Mouse (Mus musculus): ENCODE data around the gene Cybc1.
A peak's percentile ranks its signal among the peaks of the same experiment; 100 is the strongest.

Gene Cybc1

DNA sequence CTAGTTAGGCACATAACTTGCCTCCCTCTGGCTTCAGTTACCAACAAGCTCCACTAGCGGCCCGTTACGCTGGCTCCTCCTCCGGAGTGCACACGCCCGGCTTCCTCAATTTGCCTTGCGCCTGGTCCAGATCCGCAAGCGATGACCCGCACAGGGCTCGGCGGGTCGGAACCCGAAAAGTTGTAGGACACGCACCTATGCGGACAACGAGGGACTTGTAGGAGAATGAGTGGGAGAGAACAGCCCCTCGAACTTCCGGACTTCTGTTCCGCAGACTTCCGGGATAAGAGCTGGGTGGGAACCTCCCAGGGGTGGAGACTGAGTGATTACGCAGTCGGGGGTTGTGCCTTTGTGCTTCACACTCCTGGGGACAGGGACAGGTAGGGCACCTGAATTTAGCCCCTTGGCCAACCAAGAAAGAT is at the start of gene Cybc1:
Gene Cybc1, minus strand, starts transcription at position 305 of the 422 bp plus-strand sequence.
- peak; percentile 93 for DNase-seq (ENCODE audit: low read depth, low spot score)

DNA sequence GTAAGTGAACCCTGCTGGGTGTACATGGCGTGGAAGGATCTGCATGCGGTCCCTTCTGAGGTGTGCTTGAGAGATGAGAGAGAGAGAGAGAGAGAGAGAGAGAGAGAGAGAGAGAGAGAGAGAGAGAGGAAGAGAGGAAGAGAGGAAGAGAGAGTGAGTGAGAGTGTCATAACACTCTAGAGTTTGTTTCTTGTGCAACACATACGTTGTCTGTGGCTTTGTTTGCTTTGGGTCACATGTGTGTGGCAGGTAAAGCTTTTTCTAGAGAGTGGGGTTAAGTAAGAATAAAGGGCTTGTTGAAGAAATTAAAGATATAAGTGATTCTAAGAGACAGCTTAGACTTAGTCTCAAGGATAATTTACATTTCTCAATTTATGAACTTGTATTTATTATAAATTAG is 48.9 kb upstream of the Cybc1 start:
- no peak for DNase-seq (ENCODE audit: low read depth, low spot score)

DNA sequence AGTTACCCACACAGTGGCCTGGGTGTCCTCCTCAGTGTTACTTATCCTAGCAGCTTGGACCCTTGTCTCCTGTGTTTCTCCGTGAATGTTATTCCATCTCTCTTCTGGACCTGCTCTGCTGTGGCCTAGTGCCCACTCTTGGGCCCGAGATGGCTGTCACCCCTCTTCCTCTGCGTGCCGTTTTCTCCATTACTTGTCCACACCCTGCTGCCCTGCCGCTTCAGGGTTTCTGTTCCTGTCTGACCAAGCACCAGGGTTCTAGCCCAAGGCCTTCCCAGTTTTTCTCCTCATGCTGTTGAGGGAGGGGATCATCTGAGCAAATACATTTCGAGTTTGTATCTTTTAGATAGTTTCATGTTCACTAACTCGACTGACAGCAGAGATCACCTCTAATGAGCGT is 48.4 kb upstream of the Cybc1 start:
- DNase-seq (ENCODE audit: low read depth, low spot score): no peak

DNA sequence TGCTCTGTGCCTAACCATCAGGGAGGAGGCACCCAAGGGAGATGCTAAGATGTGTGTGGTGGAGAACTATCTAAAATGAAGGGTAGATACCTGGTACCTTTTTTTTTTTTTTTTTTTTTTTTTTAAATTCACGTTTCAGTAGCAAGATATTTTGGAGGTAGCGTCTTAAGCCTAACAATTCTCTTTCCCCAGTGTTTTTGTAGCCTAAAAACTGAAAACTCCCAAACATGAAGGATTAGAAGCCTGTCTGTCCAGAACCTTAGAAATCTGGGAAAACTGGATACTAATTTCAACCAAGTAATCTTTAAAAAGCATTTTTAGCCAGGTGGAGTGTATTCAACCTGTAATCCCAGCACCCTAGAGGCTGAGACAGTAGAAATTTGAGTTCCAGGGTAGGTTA is 32.0 kb upstream of the Cybc1 start:
- no peak for DNase-seq (ENCODE audit: low read depth, low spot score)

DNA sequence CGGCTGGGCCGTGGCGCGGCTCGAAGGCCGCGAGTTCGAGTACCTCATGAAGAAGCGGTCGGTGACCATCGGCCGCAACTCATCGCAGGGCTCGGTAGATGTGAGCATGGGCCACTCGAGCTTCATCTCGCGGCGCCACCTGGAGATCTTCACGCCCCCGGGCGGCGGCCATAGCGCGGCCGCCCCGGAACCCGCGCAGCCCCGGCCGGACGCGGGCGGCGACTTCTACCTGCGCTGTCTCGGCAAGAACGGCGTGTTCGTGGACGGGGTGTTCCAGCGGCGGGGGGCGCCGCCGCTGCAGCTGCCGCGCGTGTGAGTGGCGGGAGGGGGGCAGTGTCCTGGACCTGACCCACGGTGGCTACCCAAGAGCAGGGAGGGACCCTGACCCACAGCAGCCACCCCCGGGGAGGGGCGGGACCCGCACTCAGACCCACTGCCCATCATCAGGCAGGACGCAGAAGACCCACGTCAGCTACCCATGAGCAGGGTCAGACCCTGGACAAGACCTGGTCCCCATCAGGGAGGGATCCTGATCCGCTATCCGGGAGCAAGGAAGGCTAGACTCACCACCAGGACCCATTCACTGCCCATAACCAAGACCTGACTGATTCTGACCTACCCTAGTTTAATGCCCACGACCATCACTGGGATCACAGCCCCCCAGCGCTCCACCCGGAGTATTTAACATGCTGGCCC is 31.2 kb upstream of the Cybc1 start:
- peak; percentile 65 for DNase-seq (ENCODE audit: low read depth, low spot score)

DNA sequence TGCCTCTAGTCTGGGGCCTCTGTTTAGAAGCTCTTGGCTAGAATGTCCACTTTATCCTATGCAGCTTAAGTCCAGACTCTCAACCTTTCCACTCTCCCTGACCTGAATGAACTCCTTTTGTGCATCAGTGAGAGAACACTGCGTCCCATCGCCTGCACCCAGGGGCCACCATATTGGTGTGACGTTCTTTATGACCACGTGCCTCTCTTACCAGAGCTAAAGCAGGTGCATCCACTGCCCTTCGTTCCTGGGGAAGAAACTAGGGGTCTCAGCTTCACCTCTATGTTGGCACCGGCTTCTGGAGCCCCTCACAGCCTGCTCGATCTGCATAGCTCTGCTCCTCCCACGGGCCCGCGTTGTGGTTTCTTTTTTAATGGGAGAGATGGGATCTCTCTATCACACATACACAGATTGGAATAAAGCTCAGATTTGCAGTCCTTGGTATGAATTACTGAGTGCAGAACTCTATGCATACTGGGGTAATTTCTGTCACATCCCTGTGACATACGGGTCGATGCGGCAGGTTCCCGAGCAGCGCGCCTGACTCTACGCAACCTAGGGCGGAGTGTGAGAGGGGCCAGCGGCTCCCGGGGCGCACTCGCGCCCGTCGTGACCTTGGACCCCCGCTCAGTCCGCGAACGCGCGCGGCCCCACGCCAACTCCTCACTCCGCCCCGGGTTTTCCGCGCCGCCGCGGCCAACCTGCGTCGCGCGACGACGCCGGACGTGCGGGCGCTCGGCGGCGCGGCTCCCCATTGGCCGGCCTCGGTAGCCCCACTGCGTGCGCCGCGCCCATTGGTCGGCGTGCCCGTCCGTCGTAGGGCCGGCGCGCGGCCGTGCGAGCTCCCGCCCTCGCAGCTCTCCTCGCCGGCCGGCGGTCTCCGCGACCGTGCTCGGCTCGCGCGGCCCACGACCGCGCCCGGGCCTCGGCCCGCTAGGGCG is 30.3 kb upstream of the Cybc1 start, which contains the start of gene Foxk2:
Gene Foxk2, plus strand, starts transcription at position 831 of the 941 bp plus-strand sequence.
- peak; percentile 94 for DNase-seq (ENCODE audit: low read depth, low spot score)

DNA sequence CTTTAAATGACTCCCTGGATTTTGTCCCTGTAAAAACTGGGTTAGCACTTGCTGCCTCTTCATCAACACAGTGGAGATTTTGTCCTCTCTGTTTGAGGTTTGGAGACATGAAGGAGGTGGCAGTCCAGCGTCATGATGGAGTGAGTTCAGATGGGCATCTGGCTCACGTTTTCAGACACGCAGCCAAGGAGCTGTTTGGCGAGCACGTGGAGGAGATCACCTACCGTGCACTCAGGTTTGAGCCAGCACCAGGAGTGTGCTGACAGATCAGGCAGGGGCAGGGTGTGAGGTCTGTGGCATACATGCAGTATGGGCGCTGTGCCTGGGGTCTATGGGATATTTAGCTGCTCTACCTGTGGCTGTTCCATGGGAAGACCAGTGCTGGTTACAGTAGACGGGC is 21.1 kb upstream of the Cybc1 start:
- DNase-seq (ENCODE audit: low read depth, low spot score): no peak

DNA sequence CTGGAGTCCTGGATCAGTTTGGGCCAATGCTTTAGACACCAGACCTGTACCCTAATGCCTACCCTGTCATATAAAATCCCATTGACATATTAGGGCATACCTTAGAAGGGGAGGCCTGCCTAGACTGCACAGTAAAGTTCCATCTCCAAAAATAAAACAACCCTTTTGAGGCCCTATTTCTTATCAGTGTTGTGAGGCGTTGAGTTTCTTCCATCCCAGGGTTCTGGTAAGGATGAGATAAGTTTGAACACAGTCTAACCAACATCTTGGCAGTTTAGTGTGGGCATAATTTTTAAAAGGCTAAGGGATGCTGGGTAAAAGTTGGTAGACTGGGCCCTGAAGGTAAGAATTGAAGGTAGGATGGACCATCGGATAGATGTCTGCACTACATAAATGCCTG is 10.5 kb upstream of the Cybc1 start:
- DNase-seq (ENCODE audit: low read depth, low spot score): no peak

DNA sequence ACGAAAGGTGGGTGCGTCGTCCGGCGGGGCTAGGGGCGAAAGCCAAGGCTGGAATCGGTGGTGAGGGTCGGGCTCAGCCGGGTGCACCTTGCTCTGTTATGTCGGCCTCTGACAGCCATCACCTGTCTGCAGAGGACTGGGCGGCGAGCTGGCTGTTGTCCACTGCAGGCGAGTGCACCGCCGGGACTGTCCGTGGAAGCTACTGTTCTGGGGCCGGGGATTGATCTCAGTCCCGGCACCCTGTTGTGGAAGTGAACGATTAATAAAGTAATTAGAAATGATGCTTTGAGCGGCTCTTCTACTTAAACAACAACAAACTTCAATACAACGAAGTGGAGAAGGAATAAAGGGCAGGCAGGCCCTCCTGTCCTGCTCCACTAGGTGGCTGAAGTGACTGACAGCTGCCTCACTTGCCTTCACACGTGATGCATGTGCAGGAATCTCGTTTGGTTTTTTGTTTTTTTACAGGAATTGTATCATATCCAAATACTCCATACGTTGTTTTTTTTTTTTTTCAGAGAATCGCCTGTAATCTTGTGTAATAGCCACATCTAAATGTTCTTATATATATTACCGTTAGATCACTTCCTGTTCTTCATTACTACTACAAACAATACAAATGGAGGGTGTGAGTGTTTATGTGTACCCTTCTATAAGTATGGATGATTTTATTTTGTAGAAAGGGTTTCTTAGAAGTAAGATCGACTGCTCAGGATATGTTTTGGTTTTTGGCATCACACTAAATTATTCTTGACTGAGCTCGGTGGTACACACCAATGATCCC is 8.4 kb upstream of the Cybc1 start:
- peak; percentile 74 for DNase-seq (ENCODE audit: low read depth, low spot score)

DNA sequence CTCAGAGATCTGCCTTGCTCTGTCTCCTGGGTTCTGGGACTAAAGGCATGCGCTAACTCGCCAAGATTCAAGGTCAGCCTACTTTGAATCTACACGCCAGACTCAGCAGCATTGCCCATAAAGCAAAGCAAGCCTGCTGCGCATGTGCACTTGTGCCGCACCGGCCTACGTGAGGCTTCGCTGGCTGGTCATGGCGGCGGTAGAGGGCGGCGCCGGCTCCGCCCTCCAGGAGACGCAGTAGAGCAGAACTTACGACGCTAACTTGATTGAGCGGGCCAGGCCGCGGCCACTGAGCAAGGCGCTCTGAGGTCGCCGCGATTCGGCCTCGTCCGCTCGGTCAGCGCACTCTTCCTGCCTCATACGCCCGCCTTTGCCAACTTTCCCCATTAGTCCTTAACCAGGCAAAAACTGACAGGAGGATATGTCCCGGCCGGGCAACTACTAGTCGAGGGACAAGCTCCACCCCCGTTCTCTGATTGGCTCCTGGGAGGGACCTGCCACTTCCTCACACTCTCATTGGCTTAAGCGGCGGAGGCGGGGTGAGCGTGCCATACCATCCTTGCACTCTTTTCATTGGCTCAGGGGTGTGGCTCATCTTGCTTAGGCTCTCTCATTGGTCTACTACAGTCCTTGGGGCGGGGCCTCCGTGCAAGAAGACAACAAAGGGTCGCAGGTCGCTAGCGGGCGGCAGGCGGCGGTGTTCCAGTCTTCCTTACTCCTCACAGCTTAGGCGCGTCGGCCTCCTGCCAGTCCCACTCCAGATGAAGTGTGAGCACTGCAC is 7.6 kb upstream of the Cybc1 start, which contains the start of gene Narf:
Gene Narf, plus strand, starts transcription at position 690 of the 781 bp plus-strand sequence.
- peak; percentile 99 for DNase-seq (ENCODE audit: low read depth, low spot score)

DNA sequence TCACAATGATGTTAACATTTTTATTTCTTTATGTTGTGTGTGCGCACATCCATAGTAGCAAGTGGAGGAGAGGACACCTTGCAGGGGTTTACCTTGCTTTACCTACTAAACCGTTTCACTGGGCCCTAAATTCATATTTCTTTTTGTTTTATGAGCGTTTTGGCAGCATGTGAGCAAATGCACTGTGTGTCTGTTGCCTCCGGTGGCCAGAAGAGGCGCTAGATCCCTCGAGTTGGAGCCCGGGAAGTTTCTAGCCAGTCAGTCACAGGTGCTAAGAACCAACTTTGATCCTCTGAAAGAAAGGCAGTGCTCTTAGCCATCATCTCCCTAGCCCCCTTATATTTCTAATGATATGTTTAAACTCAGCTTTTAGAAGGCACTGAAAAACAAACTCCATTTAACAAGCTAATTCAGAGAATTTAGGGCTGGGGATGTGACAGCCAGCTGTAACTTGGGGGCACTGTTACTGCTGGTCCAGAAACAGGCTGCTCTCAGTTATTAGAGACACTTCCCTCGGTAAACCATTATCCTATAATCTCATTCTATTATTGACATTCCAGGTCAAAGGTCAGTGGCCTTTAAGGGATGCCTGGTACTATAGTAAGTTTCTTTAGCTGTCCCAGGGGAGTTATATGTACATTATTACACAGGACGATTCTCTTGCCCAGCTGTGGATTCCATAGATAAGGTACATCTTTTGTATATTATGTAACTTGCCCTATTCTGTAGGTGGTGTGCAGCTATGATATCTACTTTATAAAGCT is 6.5 kb upstream of the Cybc1 start:
- DNase-seq (ENCODE audit: low read depth, low spot score): peak; percentile 69

DNA sequence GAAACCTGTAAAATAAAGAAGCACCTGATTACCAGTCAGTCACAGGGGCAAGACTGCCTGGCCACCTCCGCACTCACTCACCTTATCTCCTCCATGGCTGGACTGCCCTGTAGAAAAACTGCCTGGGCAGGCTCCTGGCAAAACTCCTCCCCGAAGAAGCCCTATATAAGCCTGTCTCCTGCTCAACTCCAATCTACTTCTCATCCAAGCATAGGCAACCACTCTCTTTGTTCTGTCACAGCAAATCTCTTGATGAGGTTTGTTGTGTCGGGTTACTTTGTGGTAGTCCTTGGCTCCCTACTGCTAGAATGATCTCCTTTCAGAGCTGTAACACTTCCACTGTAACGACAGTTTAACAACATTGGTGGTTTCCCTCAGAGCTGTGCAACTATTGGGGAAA is 3.6 kb upstream of the Cybc1 start:
- DNase-seq (ENCODE audit: low read depth, low spot score): no peak

DNA sequence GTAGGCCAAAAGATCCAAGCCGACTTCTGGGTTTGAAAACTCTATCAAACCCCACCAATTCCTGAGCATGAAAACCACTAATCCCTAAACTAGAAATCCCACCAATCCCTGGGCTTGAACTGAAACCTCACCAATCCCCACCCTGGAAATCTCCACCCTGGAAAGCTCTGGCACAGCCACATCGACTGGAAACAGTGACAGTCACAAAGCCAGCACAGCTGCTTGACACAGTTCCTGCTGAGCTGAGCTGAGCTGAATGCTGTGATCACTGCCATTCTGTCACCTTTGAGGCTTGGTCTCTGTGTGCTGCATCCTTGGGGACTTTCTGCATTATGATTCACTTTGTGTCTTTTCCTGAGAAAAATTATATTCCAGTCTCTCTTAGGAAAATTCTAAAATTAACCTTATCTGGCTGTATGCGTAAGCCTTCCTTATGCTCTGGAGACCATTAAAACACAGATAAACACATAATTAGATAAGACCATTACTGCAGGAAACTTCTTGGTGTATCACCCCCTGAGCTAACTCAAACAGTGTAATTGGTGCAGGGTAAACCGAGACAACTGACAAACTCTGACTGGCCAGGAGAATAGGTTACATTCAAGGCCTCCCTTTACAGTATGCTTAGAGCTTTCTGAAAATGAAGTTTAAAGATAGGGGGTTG is 2.6 kb upstream of the Cybc1 start:
- no peak for DNase-seq (ENCODE audit: low read depth, low spot score)

DNA sequence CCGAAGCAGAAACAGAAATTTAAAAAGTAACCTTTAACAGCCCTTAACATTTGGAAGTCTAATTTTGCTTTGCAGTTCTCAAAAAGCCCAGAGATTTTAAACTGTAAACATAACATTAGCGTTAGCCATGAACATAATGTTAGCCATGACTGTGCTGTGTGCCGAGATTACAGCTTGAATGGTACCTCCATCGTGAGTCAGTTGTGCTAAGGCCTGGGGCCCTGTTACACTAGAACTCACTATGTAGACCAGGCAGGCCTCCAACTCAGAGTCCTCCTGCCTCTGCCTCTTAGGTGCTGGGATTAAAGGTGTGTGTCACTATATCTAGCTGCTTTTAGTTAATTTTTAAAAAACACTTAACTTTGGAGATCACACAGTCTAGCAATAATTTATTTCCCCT is 2.1 kb upstream of the Cybc1 start:
- no peak for DNase-seq (ENCODE audit: low read depth, low spot score)

DNA sequence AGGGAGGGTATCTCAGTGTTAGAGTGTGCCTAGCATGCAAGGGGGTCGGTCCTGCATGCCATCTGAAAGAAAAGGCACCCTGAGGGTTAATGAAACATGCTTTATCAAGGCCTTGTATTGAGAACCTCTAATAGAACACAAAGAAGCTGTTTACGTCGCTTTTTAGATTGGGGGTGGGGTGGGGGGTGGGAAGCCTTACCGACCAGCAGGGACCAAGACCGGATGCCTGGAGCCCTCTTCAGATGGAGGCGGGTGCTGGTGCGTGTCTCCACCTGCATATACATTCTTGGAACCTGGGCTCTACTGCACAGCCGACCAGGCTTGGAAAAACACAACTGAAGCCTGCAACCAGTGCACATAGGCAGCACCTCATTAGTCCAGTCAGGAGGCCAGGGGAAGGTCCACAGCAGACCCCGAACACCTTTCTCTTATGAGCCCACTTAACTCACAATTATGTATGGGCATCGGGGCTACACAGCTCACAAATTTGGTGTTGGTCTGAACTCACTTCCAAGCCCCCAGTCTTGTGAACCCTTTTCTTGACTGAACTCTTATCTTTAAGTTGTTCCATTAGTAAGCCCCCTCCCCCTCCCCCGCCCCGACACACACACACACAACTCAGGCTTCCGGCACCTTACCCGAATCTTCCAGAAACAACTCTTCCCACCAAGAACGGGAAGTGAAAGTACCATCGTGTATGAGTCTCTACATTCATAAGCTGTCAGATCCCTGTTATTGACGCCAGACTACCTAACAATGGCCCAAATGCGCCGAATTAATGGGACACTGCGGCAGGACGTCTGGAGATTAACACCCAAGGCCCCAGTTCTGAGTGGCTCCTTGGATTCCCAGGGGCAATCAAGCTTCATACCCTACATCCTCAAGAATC is 749 bp downstream of the Cybc1 start:
- DNase-seq (ENCODE audit: low read depth, low spot score): peak; percentile 65

DNA sequence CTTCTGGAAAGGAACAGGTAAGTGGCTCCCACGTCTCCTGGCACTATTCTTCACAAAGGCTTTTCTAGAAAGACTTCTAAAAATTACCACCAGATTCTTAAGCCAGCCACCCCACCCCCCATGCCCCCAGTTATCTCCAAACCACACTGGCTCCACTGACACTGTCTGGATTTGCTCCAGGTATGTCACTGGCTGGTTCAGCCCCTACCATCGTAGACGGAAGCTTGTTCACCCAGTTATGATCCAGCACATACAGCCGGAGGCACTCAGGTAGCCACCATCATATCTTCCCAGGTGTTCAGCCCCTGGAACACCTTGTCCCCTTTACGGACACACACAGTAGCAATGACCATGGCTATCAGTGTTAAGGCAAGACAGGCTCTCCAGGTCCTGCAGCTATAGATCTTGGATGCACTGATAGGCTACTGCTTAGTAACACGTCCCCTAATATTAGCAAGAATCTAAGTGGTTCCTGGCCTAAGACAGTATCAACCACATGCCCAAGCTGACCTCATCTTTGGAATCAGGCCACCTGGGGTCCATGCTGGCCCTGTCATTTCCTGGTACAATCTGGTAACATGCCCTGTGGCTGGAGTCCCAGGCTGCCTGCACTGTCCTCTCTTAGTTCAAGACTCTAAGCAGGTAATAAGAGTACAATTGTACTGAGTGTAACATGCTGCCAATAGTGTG is 7.7 kb downstream of the Cybc1 start:
- no peak for DNase-seq (ENCODE audit: low read depth, low spot score)

DNA sequence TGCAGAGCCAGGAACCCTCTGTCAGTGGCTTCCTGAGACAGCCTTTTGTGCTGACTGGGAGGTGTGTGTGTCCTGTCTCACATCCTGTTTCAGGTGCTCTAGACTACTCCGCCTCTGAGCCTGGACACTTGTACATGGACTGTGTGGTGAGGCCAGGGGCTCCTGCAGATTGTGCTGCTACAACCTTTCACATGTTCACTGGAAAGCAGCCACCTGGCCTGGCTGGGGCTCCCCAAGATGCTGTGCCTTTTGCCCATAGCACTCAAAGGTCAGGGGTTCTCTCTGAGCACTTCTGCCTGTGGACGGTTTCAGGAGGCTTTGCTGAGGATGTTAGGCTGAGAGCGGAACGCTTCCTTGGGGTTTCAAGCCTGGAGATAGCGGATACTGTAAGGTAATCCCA is 8.4 kb downstream of the Cybc1 start:
- no peak for DNase-seq (ENCODE audit: low read depth, low spot score)

DNA sequence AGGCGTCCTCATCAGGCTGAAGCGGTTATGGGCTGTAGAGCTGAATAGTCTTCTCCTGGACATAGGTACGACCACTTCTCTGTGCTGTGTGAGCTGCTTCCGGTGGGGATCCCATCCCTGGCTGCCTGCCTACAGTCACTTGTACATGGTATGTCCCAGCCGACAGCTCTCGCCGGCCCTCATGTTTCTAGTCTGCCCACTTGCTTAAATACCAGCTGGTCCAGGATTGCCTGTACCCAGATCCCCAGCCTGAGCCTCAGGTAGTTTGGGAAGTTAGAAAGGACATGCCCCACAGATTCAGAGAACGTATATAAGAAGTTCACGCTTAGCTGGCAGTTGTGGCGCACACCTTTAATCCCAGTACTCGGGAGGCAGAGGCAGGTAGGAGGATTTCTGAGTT is 9.3 kb downstream of the Cybc1 start:
- DNase-seq (ENCODE audit: low read depth, low spot score): no peak

Data from CD4-positive helper T cell, adult 2 months (primary cell).